Mouse (Mus musculus): ENCODE measurements around the gene Uba5. TPM values are rescaled to one million over a fixed set of nuclear protein-coding genes. Genes with fewer than 3 reads are reported as not detected.
A peak's percentile ranks its signal among the peaks of the same experiment; 100 is the strongest.

Uba5 gene
- polyA plus RNA-seq, 1 experiment from 2014 or later, result 81.5 TPM

GRCm38 (mm10) chr9:104100822-104101221 is 37.9 kb upstream of the Uba5 start:
- Histone ChIP-seq H3K27me3 (ENCODE audit: control insufficient read depth, insufficient read depth, low read length) (no peaks in the 10 kb centered on the region), H3K36me3 (replicated peaks; ENCODE audit: control insufficient read depth, insufficient read depth) (peaks cover 10% of the 10 kb centered on the region; the same call in 1 of the 2 replicates), H3K9ac (no peak overlapping the region), H3K4me1 (replicated peaks; ENCODE audit: control insufficient read depth, insufficient read depth, low read length) (no peaks in the 10 kb centered on the region), H3K4me2 (replicated peaks) (no peak overlapping the region), H3K27ac (no peak overlapping the region), H3K4me3 (replicated peaks; ENCODE audit: low read length) (no peak overlapping the region), H3K9me3 (ENCODE audit: control insufficient read depth, low read length) (no peaks in the 10 kb centered on the region)
- DNase-seq (ENCODE audit: low spot score), result no peak
- WGBS, result 53% methylated on average over 7 of the region's 7 CpGs
- no peak for ATAC-seq (ENCODE audit: low FRiP score)

GRCm38 (mm10) chr9:104099060-104099459 is 36.1 kb upstream of the Uba5 start:
- no peak for ATAC-seq (ENCODE audit: low FRiP score)
- Histone ChIP-seq H3K9me3 (ENCODE audit: control insufficient read depth, low read length) (no peaks in the 10 kb centered on the region), H3K36me3 (replicated peaks; ENCODE audit: control insufficient read depth, insufficient read depth) (peaks cover 10% of the 10 kb centered on the region; the same call in 1 of the 2 replicates), H3K4me3 (replicated peaks; ENCODE audit: low read length) (no peak overlapping the region), H3K27me3 (ENCODE audit: control insufficient read depth, insufficient read depth, low read length) (no peaks in the 10 kb centered on the region), H3K4me1 (replicated peaks; ENCODE audit: control insufficient read depth, insufficient read depth, low read length) (no peaks in the 10 kb centered on the region), H3K9ac (no peak overlapping the region), H3K27ac (no peak overlapping the region), H3K4me2 (replicated peaks) (no peak overlapping the region)
- no peak for DNase-seq (ENCODE audit: low spot score)
- 89% methylated on average over 11 of the region's 11 CpGs for WGBS

GRCm38 (mm10) chr9:104098256-104098655 is 35.3 kb upstream of the Uba5 start:
- 82% methylated on average over 5 of the region's 5 CpGs for WGBS
- no peak overlapping the region for H3K4me3 ChIP-seq (replicated peaks; ENCODE audit: low read length)
- H3K36me3 ChIP-seq (replicated peaks; ENCODE audit: control insufficient read depth, insufficient read depth), result peaks cover 10% of the 10 kb centered on the region; the same call in 1 of the 2 replicates
- H3K4me1 ChIP-seq (replicated peaks; ENCODE audit: control insufficient read depth, insufficient read depth, low read length), result no peaks in the 10 kb centered on the region
- no peak overlapping the region for H3K9ac ChIP-seq
- no peak for DNase-seq (ENCODE audit: low spot score)
- ATAC-seq (ENCODE audit: low FRiP score), result no peak
- H3K27ac ChIP-seq, result no peak overlapping the region
- H3K9me3 ChIP-seq (ENCODE audit: control insufficient read depth, low read length), result no peaks in the 10 kb centered on the region
- H3K4me2 ChIP-seq (replicated peaks), result no peak overlapping the region
- no peaks in the 10 kb centered on the region for H3K27me3 ChIP-seq (ENCODE audit: control insufficient read depth, insufficient read depth, low read length)

- WGBS, result 95% methylated on average over 5 of the region's 5 CpGs
- DNase-seq (ENCODE audit: low spot score) (no peak), ATAC-seq (ENCODE audit: low FRiP score) (no peak)
- Histone ChIP-seq H3K9me3 (ENCODE audit: control insufficient read depth, low read length) (no peaks in the 10 kb centered on the region), H3K4me3 (replicated peaks; ENCODE audit: low read length) (no peak overlapping the region), H3K36me3 (replicated peaks; ENCODE audit: control insufficient read depth, insufficient read depth) (0 out of 2 replicates have a peak, but pooled peaks cover 3% of the 10 kb centered on the region), H3K27ac (no peak overlapping the region), H3K4me1 (replicated peaks; ENCODE audit: control insufficient read depth, insufficient read depth, low read length) (no peaks in the 10 kb centered on the region), H3K4me2 (replicated peaks) (no peak overlapping the region), H3K9ac (no peak overlapping the region), H3K27me3 (ENCODE audit: control insufficient read depth, insufficient read depth, low read length) (no peaks in the 10 kb centered on the region)
These were observed 30.0 kb upstream of the Uba5 start for GRCm38 (mm10) chr9:104092945-104093344.

- H3K4me2 ChIP-seq (replicated peaks), result no peak overlapping the region
- H3K4me3 ChIP-seq (replicated peaks; ENCODE audit: low read length), result no peak overlapping the region
- 63% methylated on average over 8 of the region's 8 CpGs for WGBS
- peak overlapping the region; percentile 36 for H3K27ac ChIP-seq
- H3K27me3 ChIP-seq (ENCODE audit: control insufficient read depth, insufficient read depth, low read length), result no peaks in the 10 kb centered on the region
- no peaks in the 10 kb centered on the region for H3K4me1 ChIP-seq (replicated peaks; ENCODE audit: control insufficient read depth, insufficient read depth, low read length)
- ATAC-seq (ENCODE audit: low FRiP score), result no peak
- H3K9me3 ChIP-seq (ENCODE audit: control insufficient read depth, low read length), result no peaks in the 10 kb centered on the region
- no peak overlapping the region for H3K9ac ChIP-seq
- DNase-seq (ENCODE audit: low spot score), result no peak
- H3K36me3 ChIP-seq (replicated peaks; ENCODE audit: control insufficient read depth, insufficient read depth), result peaks cover 18% of the 10 kb centered on the region; the same call in 1 of the 2 replicates
These were observed 25.6 kb upstream of the Uba5 start for GRCm38 (mm10) chr9:104088555-104088954.

GRCm38 (mm10) chr9:104085730-104086429 is 22.9 kb upstream of the Uba5 start:
- Histone ChIP-seq H3K27ac (no peak overlapping the region), H3K9ac (no peak overlapping the region), H3K4me3 (replicated peaks; ENCODE audit: low read length) (no peak overlapping the region), H3K4me2 (replicated peaks) (no peak overlapping the region), H3K27me3 (ENCODE audit: control insufficient read depth, insufficient read depth, low read length) (no peaks in the 10 kb centered on the region), H3K4me1 (replicated peaks; ENCODE audit: control insufficient read depth, insufficient read depth, low read length) (no peaks in the 10 kb centered on the region), H3K9me3 (ENCODE audit: control insufficient read depth, low read length) (no peaks in the 10 kb centered on the region), H3K36me3 (replicated peaks; ENCODE audit: control insufficient read depth, insufficient read depth) (peaks cover 24% of the 10 kb centered on the region)
- ATAC-seq (ENCODE audit: low FRiP score) (no peak), DNase-seq (ENCODE audit: low spot score) (no peak)
- WGBS, result 67% methylated on average over 4 of the region's 4 CpGs

GRCm38 (mm10) chr9:104080038-104080437 is 17.1 kb upstream of the Uba5 start:
- no peak overlapping the region for H3K4me2 ChIP-seq (replicated peaks)
- 81% methylated on average over 3 of the region's 3 CpGs for WGBS
- H3K36me3 ChIP-seq (replicated peaks; ENCODE audit: control insufficient read depth, insufficient read depth), result peaks cover 14% of the 10 kb centered on the region
- no peak overlapping the region for H3K4me3 ChIP-seq (replicated peaks; ENCODE audit: low read length)
- no peak overlapping the region for H3K9ac ChIP-seq
- no peaks in the 10 kb centered on the region for H3K9me3 ChIP-seq (ENCODE audit: control insufficient read depth, low read length)
- H3K4me1 ChIP-seq (replicated peaks; ENCODE audit: control insufficient read depth, insufficient read depth, low read length), result no peaks in the 10 kb centered on the region
- no peaks in the 10 kb centered on the region for H3K27me3 ChIP-seq (ENCODE audit: control insufficient read depth, insufficient read depth, low read length)
- H3K27ac ChIP-seq, result no peak overlapping the region
- DNase-seq (ENCODE audit: low spot score) (no peak), ATAC-seq (ENCODE audit: low FRiP score) (no peak)

- H3K27ac ChIP-seq, result no peak overlapping the region
- no peaks in the 10 kb centered on the region for H3K27me3 ChIP-seq (ENCODE audit: control insufficient read depth, insufficient read depth, low read length)
- WGBS, result 57% methylated on average over 5 of the region's 5 CpGs
- peak; percentile 57 for DNase-seq (ENCODE audit: low spot score)
- no peaks in the 10 kb centered on the region for H3K4me1 ChIP-seq (replicated peaks; ENCODE audit: control insufficient read depth, insufficient read depth, low read length)
- no peak for ATAC-seq (ENCODE audit: low FRiP score)
- no peak overlapping the region for H3K9ac ChIP-seq
- H3K9me3 ChIP-seq (ENCODE audit: control insufficient read depth, low read length), result no peaks in the 10 kb centered on the region
- peaks cover 12% of the 10 kb centered on the region for H3K36me3 ChIP-seq (replicated peaks; ENCODE audit: control insufficient read depth, insufficient read depth)
- no peak overlapping the region for H3K4me2 ChIP-seq (replicated peaks)
- no peak overlapping the region for H3K4me3 ChIP-seq (replicated peaks; ENCODE audit: low read length)
These were observed 16.4 kb upstream of the Uba5 start for GRCm38 (mm10) chr9:104079379-104079778.

GRCm38 (mm10) chr9:104078780-104079179 is 15.8 kb upstream of the Uba5 start:
- DNase-seq (ENCODE audit: low spot score) (no peak), ATAC-seq (ENCODE audit: low FRiP score) (no peak)
- H3K4me3 ChIP-seq (replicated peaks; ENCODE audit: low read length), result no peak overlapping the region
- H3K27me3 ChIP-seq (ENCODE audit: control insufficient read depth, insufficient read depth, low read length), result no peaks in the 10 kb centered on the region
- H3K9ac ChIP-seq, result no peak overlapping the region
- peaks cover 6% of the 10 kb centered on the region for H3K36me3 ChIP-seq (replicated peaks; ENCODE audit: control insufficient read depth, insufficient read depth)
- no peak overlapping the region for H3K27ac ChIP-seq
- H3K4me1 ChIP-seq (replicated peaks; ENCODE audit: control insufficient read depth, insufficient read depth, low read length), result no peaks in the 10 kb centered on the region
- WGBS, result 97% methylated on average over 1 of the region's 1 CpGs
- no peak overlapping the region for H3K4me2 ChIP-seq (replicated peaks)
- H3K9me3 ChIP-seq (ENCODE audit: control insufficient read depth, low read length), result no peaks in the 10 kb centered on the region

GRCm38 (mm10) chr9:104075808-104076207 is 12.9 kb upstream of the Uba5 start:
- Histone ChIP-seq H3K9me3 (ENCODE audit: control insufficient read depth, low read length) (no peaks in the 10 kb centered on the region), H3K27ac (no peak overlapping the region), H3K4me3 (replicated peaks; ENCODE audit: low read length) (no peak overlapping the region), H3K4me2 (replicated peaks) (no peak overlapping the region), H3K4me1 (replicated peaks; ENCODE audit: control insufficient read depth, insufficient read depth, low read length) (no peaks in the 10 kb centered on the region), H3K9ac (no peak overlapping the region), H3K27me3 (ENCODE audit: control insufficient read depth, insufficient read depth, low read length) (no peaks in the 10 kb centered on the region), H3K36me3 (replicated peaks; ENCODE audit: control insufficient read depth, insufficient read depth) (no peaks in the 10 kb centered on the region)
- peak; percentile 36 for DNase-seq (ENCODE audit: low spot score)
- no peak for ATAC-seq (ENCODE audit: low FRiP score)
- WGBS, result 62% methylated on average over 2 of the region's 2 CpGs

Measured in hindbrain, embryonic 14.5 days (tissue).